Mouse (Mus musculus) thymus, postnatal 4 days (tissue): Measurements from ENCODE around the gene Lrrc49.

Experiments
- DNase-seq: peaks from one replicate; pipeline ENCODE4 v3.0.0; 2021

Gene Lrrc49

GRCm38 (mm10) chr9:60592363-60592762, 95.6 kb downstream of the Lrrc49 start:
- no peak for DNase-seq

DNA sequence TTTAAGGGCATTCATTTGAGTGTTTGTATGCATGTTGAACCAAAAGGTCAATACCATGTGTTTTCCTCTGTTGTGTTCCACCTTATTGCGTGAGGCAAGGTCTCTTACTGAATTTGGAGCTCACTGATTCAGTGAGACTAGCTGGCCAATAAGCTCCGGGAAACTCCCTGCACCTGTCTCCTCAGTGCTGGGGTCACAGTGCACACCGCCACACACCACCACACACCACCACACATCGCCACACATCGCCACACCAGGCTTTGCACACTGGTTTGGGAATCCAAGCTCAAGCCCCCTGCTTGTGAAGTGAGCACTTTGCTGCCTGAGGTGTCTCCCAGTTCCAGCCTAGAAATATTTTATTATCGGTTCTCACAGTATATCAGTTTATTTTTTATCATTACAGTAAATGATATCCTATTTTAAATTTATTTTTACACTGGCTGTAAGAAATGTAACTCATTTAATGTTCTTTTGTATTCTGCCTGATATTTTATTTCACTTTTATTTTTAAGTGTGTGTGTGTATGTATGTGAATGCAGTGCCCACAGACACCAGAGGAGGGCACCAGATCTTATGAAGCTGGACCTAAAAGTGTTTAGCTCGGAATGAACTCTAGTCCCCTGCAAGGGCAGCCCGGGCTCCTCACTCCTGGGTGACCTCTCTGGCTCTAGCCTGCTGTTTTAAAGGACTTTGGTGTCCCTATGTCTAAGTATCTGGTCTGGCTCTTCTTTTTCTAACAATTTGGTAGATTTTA, 96.9 kb downstream of the Lrrc49 start:
- peak; percentile 21 for DNase-seq

DNA sequence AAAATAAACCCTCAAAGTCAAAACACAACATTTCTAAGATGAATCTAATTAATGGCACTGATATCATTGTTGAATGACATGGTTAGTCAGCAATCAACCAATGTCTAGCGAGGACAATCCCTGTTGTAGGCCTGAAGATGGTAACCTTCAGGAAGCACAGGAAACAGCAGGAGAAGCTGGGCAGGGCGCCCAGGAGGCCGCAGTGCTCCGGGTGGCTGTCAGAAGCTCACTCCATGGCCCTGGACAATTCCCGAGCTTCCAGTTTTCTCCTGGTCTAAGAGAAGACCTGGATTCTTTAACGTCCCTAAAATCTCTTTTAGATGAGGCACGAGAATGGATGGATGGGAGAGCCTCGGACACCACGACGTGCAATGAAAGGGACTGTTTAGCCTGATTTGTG, 99.0 kb downstream of the Lrrc49 start:
- no peak for DNase-seq

DNA sequence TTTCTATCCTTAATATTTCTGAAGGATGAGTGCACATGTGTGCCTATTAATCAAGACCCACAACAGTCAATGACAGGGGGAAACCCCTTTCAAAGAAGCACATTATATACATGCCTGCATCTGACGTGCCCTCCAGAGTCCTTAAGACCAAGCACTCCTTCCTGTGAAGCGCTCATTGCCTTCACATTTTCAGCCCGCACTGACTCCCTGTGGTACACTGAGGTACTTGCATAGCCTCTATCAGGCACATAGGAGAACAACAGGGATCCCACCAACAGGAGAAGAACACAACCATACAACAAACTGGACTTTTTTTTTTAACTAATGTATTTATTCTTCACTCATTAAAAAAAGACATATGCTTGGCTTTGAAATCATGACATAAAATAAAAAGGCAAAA, 101.0 kb downstream of the Lrrc49 start:
- peak; percentile 45 for DNase-seq

DNA sequence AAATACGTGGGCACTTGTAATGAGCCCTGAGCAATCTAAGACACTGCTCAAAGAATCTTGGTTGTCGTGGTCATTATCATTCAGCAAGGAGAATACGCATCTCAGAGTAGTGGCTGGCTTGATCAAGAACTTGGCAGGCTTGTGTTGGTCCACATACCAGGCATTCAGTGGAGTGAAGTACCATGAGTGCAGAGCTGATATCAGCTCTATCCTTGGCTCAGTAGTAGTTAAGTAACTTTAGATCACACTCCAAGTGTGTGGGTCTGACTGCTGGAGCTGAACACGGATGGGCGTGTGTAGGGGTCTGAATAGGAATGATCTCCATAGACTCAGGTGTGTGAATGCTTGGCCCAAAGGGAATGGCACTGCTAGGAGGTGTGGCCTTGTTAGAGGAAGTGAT, 102.8 kb downstream of the Lrrc49 start:
- no peak for DNase-seq

GRCm38 (mm10) chr9:60582553-60582952, 105.4 kb downstream of the Lrrc49 start:
- no peak for DNase-seq

GRCm38 (mm10) chr9:60573011-60573410, 114.9 kb downstream of the Lrrc49 start:
- no peak for DNase-seq

DNA sequence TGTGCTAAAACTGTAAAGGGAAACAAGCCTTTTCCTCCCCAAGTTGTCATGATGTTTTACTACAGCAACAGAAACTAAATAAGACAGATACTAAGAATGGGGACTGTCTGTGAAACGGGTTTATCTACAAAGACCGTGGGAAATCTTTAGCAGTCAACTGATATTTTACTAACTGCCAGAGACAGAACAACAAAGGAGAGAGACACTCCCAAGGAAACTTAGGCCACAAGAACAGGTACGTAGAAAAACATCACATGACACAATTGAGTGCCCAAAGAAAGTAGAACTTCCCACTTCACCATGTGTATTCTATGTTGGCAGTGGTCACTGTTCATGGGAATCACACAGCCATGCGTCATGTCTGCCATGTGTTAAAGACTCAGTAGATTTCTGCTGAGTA, 116.2 kb downstream of the Lrrc49 start:
- DNase-seq: no peak

DNA sequence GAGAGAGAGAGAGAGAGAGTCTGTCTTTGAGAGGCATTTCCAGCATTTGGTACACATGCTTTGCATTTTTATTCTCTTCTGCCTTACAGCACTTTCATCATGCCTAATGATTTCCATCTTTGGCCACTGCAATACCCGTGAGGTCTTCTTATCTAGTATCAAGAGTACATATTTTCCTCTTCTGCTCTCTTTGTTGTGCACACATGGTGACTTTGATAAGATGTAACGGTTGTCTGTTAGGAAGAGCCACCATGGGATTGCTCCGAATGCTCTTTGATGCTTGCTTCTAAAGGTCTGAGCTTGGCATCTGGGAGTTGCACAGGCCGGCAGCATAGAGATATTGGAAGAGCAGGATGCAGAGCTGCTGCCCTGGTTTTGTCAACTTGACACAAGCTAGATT, 116.9 kb downstream of the Lrrc49 start:
- DNase-seq: no peak

GRCm38 (mm10) chr9:60569366-60569765, 118.6 kb downstream of the Lrrc49 start:
- no peak for DNase-seq

DNA sequence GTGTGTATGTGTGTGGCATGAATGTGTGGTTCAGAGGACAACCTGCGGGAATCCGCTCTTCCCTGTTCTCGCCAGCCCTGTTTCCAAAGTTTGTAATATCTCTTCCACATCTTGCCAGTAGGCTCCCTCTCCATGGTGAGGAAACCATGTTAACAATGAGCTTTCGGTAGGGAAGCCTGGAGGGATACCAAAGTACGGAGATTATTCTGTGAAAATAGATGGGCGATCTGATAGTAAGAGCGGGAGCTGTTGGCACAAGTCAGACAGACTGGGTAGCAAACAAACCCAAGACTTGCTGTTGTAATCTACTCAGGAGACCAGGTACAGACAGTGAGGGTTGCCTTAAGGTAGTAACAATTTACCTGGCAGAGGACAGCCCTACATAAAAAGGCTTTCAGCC, 124.1 kb downstream of the Lrrc49 start:
- DNase-seq: no peak

GRCm38 (mm10) chr9:60562443-60563371, 125.3 kb downstream of the Lrrc49 start:
- DNase-seq: peak; percentile 62

DNA sequence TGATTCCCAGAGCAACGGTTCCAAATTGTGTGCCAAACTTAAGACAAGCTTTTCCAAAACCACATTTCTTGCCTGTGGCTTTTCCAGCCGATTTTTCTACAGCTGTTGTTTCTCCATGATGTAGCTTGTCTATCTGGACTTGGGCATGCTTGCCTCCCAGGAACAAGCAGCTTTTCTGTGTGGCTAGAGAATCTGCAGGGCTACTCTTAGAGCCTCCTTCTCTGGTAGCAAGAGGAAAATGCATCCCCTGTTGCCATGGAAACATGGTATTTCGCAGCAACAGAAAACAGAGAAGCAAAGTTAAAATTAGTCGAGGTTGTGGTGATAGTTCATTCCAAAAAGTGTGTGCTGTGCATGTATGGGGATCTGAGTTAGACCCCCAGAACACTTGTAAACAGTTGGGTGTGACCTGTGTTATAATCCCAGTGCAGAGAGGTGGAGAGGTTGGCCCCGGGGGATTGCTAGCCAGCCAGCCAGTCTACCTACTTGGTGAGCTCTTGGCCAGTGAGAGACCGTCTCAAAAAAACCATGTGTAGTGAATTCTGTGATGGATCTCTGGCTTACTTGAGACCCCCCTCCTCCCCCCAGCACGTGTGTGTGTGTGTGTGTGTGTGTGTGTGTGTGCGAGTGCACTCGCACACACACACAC, 126.2 kb downstream of the Lrrc49 start:
- DNase-seq: no peak

GRCm38 (mm10) chr9:60558507-60558906, 129.5 kb downstream of the Lrrc49 start:
- DNase-seq: no peak

DNA sequence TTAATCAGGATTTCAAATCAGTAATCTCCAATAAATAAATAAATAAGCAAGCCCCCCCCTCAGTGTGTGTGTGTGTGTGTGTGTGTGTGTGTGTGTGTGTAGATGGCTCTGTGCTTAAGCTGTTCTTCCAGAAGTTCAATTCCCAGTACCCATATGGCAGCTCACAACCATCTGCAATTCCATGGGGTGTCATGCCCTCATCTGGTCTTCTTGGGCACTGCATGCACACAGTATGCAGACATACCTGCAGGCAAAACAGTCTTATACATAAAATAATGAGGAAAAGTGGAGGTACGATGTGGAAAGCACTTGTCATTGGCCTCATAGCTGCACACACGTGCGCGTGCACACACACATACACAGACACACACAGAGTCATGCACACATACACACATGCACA, 136.7 kb downstream of the Lrrc49 start:
- DNase-seq: no peak

DNA sequence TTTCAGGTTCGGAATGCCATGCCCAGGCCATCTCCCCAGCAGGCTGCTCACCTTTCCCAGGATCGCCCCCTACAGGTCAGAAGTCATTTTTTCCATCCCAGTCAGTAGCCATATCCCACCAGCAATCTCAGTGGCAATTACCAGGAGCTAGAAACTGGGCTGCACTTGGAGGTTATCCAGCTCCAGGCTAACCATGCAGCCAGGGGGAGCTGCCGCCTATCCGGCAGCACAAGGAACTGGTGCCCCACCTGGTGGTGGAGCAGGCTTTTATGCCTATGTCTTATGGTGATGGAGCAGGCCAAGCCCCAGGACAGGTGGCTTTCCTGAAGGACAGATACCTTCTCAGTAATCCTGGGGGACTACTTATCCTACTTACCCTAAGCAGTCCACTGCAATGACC, 139.8 kb downstream of the Lrrc49 start:
- DNase-seq: peak; percentile 63

DNA sequence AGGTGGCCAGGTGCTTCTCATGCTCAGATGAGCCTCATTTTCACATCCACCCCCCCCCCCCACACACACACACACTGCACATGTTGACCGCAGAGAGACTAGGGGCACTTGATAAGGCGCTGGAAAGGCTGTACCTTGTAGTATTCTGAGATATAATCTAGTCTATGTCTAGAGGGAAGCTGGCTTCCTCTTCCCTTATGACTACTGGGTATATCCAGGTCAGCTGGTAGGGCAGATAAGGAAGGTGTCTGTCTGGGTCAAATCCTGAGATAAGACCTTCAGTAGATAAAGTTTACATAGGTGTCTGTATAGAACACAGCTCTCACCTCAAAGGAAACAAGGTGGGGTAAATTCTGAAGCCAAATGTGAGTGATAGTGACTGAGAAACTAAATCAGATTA, 141.8 kb downstream of the Lrrc49 start:
- DNase-seq: no peak

DNA sequence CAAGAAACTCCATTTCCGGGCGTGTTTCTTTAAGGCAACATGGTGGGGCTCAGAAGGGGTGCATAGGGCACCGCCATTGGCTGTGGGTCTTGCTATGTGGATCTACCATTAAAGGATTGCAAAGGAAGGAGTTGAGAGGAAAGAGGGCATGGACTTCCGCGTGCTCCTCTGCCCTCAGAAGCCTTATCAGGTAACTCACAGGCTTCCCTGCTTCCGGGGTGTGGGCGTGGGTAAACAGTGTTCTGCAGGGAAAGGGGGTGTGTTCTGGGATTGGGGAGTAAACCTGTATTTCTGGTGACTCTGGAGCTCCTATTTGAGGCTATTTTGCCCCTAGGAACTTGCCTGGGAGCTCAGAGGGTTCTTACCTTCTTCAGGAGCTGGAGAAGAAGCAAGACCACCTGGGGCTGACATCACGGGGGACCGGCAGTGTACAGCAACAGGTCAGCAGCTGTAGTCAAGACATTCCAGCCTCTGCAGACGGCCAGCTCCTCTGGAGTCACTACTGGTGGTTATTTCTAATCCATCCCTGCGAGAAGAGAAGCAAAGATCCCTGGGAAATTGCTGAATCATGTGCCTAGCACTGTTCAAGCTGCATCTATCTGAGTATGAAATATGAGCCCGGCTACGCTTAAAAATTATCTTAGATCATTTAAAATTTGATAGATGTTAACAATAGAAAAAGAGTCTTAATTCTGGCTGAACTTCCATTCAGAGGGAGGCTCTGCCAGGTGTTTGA, 142.4 kb downstream of the Lrrc49 start:
- no peak for DNase-seq

DNA sequence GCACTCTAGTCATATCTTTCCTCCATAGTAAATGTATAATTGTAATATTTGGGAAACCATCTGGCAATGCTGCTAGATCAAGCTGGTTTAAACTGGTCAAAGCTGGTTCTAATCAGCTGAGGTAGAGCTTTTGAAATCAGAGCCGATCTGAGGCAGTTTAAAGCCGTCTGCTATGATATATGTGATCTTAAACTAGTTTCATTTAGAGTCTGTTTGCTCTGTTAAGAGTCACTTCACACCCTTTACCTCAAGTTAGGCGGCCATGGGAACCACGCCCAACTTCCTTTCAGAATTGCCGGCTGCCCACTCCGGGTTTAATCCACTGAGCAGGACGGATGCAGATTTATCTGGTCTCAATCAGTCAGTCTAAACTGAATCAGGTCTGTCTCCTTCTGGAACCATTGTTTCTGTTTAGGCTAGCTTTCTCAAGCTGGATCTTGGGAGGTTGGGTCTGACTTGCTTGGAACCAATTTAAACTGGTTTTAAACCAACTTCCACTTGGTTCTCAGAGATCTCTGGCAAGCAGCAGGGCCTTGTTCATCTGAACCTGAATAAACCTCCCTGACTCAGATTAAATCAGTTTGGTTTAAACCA, 144.4 kb downstream of the Lrrc49 start:
- DNase-seq: no peak

- no peak for DNase-seq
Measured at GRCm38 (mm10) chr9:60530310-60530709, 157.6 kb downstream of the Lrrc49 start.

DNA sequence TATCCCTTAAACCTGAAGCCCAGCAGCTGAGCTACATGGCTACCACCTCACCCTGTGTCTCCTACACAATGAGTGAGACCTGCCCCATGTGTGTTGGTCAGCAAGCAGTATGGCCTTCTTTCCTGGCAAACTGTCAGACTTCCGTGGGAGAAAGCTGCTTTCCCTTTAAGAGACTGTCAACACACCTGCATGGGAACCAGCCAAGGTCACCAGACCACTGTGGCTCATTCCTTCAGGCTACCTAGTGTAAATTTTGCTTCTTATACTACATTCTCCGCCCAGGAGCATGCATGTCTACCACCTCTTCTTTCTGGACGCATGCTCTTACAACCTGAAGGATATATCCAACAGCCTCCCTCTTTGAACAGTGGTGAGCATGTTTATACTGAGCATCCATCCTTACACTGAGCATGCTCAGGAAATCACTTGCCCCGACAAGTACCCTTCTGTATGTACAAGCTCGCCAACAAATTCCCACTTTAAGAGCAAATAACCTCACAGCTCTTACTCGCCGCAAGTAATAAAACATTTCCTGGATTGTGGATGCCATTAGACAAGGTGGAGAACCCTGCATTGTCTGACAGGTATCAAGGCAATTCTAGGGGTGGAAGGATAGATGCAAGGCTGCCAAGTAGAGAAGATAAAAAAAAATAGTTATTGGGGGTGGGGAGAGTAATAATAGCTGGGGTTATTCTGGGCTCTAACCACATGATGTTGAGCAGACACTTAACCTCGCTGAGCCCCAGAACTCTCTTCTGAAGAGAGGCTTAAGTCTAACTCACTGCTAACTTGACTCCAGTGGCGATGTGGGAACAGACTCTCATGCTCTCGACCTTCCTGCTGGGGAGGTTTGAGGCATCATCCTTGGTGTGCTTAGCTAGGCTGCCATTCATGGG, 158.4 kb downstream of the Lrrc49 start:
- DNase-seq: no peak
